Mouse (Mus musculus): ENCODE data around the gene Myo18a. TPM values are rescaled to one million over a fixed set of nuclear protein-coding genes. Genes with fewer than 3 reads are reported as not detected.

The Myo18a gene
- total and polyA plus RNA-seq, 2 experiments from 2014 or later, result 35.0 to 82.0 TPM

DNA sequence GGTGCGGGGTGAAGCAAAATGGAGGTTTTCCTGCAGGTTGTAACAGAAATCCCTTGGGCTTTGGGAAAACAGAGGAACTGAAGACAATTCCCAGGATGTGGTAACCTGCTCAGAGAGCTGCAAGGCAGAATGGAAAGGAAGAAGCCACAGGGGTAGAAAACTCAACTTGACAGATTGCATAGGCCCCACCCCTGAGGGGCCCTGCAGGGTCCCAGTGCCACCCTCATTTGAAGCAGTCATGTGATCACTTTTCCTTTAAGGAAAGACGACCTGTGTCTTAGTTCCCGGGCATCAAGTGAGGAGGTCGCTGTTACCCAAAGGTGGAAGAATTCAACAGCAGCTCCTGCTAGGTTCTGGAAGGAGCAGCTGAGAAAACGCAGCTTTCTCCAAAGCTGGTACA lies 129.8 kb downstream of the Myo18a start:
- no peaks in the 10 kb centered on the region for H3K36me3 ChIP-seq (ENCODE audit: insufficient read depth, low read length)
- peak overlapping the region; percentile 74 for H3K27ac ChIP-seq (ENCODE audit: low read depth, low read length)
- peaks cover 31% of the 10 kb centered on the region for H3K4me1 ChIP-seq (ENCODE audit: insufficient read depth, low read length)
- DNase-seq (ENCODE audit: low spot score) (no peak), ATAC-seq (ENCODE audit: low FRiP score) (no peak)
- WGBS, result 7% methylated on average over 5 of the region's 5 CpGs
- 0 out of 2 replicates have a peak overlapping the region, but pooled peaks have one; percentile 13 for H3K9ac ChIP-seq (replicated peaks; ENCODE audit: low read length, poor library complexity, severe bottlenecking)
- no peaks in the 10 kb centered on the region for H3K27me3 ChIP-seq (ENCODE audit: insufficient read depth, low read length)
- H3K9me3 ChIP-seq (ENCODE audit: low read length), result no peaks in the 10 kb centered on the region
- H3K4me3 ChIP-seq (ENCODE audit: low read depth, low read length), result no peak overlapping the region
- no peak overlapping the region for H3K4me2 ChIP-seq (ENCODE audit: low read depth, low read length, poor library complexity, severe bottlenecking)
- no peak for TF ChIP-seq CTCF (IDR thresholded peaks at IDR 0.05)

DNA sequence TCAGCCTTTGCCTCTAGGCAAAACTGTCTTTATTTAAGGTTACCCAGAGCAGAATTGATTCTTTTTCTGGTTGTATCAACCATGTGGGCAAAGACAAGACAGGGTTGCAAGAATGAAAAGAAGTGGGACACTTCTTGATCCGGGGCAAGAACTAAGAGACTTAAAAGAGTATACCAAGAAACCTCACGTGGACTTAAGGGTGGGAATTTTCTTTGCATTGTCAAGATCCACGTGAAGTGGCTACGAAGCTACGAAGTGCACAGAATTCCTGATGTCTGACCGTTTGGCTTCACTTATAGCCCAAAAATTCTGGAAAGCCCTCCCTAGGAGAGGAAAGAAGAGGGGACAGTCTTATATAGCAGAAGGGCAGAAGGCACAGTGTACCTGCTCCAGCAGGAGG lies 130.2 kb downstream of the Myo18a start:
- Histone ChIP-seq H3K4me3 (ENCODE audit: low read depth, low read length) (no peak overlapping the region), H3K27me3 (ENCODE audit: insufficient read depth, low read length) (no peaks in the 10 kb centered on the region), H3K9me3 (ENCODE audit: low read length) (no peaks in the 10 kb centered on the region), H3K27ac (ENCODE audit: low read depth, low read length) (peak overlapping the region; percentile 74), H3K4me2 (ENCODE audit: low read depth, low read length, poor library complexity, severe bottlenecking) (peak overlapping the region; percentile 12; the same call in 1 of the 2 replicates), H3K4me1 (ENCODE audit: insufficient read depth, low read length) (peaks cover 31% of the 10 kb centered on the region), H3K36me3 (ENCODE audit: insufficient read depth, low read length) (no peaks in the 10 kb centered on the region), H3K9ac (replicated peaks; ENCODE audit: low read length, poor library complexity, severe bottlenecking) (0 out of 2 replicates have a peak overlapping the region, but pooled peaks have one; percentile 13)
- TF ChIP-seq CTCF (IDR thresholded peaks at IDR 0.05), result no peak
- ATAC-seq (ENCODE audit: low FRiP score) (no peak), DNase-seq (ENCODE audit: low spot score) (no peak)
- WGBS, result 15% methylated on average over 6 of the region's 6 CpGs

DNA sequence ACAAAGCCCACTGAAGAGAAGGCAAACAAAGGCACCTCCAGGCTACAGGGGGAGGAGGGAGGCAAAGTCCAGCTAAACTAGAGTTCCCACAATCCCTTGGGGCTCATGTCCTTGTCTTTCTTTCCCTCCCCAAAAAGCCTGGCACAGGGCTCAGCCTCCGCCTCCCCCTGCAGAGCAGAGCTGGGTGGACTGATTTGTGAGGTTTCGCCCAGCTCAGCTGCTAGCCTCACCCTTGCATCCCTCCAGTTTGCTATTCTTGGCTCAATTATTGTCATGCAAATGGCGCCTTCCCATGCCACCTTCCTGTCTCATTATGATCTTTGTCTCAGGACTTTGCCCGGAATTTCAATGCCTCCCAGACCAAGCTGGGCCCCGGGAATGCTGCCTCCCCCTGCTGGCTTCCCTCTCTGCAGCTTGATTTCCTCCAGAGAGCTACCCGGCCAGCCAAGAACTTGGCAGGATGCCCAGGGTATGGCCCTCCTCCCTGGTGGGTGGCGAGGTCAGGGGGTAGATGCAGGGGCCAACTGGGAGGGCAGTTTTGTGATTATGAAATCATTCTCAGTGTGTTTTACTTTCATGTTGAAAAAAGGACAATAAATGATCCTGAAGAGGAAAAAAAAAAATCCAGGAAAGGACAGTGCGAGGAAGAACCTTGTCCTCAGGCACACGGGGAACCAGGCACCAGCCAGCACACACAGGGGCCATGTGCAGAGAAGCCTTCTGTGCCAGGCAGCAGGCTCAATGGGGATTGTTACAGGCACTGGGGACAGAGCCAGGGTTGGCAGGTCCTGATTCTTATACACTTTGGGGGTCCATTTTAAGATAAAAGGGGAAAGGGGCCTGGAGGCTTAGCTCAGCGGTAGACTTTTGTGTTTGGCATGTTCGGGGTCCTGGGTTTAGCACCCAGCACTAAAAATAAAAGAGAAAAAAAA lies 131.0 kb downstream of the Myo18a start, which contains the start of gene Pipox:
Gene Pipox, minus strand, starts transcription at position 310 of the 932 bp plus-strand sequence.
- peak; percentile 89 for DNase-seq (ENCODE audit: low spot score)
- H3K27me3 ChIP-seq (ENCODE audit: insufficient read depth, low read length), result no peaks in the 10 kb centered on the region
- peak within 1 kb of the TSS; percentile 13; the same call in 1 of the 2 replicates for H3K9ac ChIP-seq (replicated peaks; ENCODE audit: low read length, poor library complexity, severe bottlenecking)
- TF ChIP-seq CTCF (IDR thresholded peaks at IDR 0.05), result peak; percentile 67
- whole genome bisulfite sequencing, result 17% methylated on average over 11 of the region's 11 CpGs
- peak; percentile 75 for ATAC-seq (ENCODE audit: low FRiP score)
- no peaks in the 10 kb centered on the region for H3K9me3 ChIP-seq (ENCODE audit: low read length)
- peaks cover 31% of the 10 kb centered on the region for H3K4me1 ChIP-seq (ENCODE audit: insufficient read depth, low read length)
- H3K4me3 ChIP-seq (ENCODE audit: low read depth, low read length), result no peak within 1 kb of the TSS
- H3K4me2 ChIP-seq (ENCODE audit: low read depth, low read length, poor library complexity, severe bottlenecking), result peak within 1 kb of the TSS; percentile 12; the same call in 1 of the 2 replicates
- peak within 1 kb of the TSS; percentile 74 for H3K27ac ChIP-seq (ENCODE audit: low read depth, low read length)
- no peaks in the 10 kb centered on the region for H3K36me3 ChIP-seq (ENCODE audit: insufficient read depth, low read length)

DNA sequence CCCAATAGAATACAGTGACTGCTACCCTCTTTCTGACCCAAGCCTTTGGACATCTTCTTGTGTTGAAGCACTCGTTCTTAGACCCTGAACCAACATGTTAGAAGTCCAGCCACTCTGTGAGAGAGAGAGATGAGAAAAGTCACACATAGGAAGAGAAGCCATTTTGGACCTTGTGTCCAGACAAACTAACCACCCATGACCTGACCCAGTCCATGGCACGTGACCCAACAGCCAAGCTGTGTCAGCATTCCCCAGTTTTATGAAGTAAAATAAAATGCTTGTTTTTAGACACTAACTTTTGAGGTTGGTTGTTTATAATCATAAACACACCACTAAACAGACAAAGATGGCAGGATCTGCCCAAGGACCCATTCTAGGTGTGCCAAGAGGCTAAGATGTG lies 131.9 kb downstream of the Myo18a start:
- Histone ChIP-seq H3K9ac (replicated peaks; ENCODE audit: low read length, poor library complexity, severe bottlenecking) (no peak overlapping the region), H3K36me3 (ENCODE audit: insufficient read depth, low read length) (no peaks in the 10 kb centered on the region), H3K27me3 (ENCODE audit: insufficient read depth, low read length) (no peaks in the 10 kb centered on the region), H3K4me2 (ENCODE audit: low read depth, low read length, poor library complexity, severe bottlenecking) (no peak overlapping the region), H3K4me1 (ENCODE audit: insufficient read depth, low read length) (peaks cover 31% of the 10 kb centered on the region), H3K27ac (ENCODE audit: low read depth, low read length) (0 out of 2 replicates have a peak overlapping the region, but pooled peaks have one; percentile 58), H3K4me3 (ENCODE audit: low read depth, low read length) (no peak overlapping the region), H3K9me3 (ENCODE audit: low read length) (no peaks in the 10 kb centered on the region)
- DNase-seq (ENCODE audit: low spot score) (no peak), ATAC-seq (ENCODE audit: low FRiP score) (no peak)
- no peak for TF ChIP-seq CTCF (IDR thresholded peaks at IDR 0.05)
- WGBS, result 61% methylated on average over 2 of the region's 2 CpGs

DNA sequence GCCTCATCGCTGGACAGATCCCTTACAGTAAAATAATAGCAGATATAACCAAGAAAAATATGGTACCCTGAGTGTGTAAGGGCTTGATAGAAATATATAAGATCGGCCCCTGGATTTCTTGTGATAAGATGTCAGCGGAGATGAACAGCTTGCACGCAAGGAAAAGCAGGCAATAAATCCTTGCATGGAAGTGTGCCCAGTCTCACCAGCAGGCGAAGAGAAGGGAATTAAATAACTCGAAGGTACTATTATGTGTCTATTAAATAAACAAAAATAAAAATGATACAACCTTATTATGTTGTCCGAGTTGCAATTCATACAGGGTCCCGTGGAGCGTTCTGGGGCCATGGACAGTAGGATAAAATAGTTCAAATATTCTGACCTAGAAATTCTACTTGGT lies 133.0 kb downstream of the Myo18a start:
- ATAC-seq (ENCODE audit: low FRiP score), result no peak
- DNase-seq (ENCODE audit: low spot score), result no peak
- 33% methylated on average over 9 of the region's 9 CpGs for WGBS
- Histone ChIP-seq H3K27ac (ENCODE audit: low read depth, low read length) (peak overlapping the region; percentile 87), H3K4me3 (ENCODE audit: low read depth, low read length) (no peak overlapping the region), H3K4me1 (ENCODE audit: insufficient read depth, low read length) (peaks cover 34% of the 10 kb centered on the region), H3K36me3 (ENCODE audit: insufficient read depth, low read length) (no peaks in the 10 kb centered on the region), H3K4me2 (ENCODE audit: low read depth, low read length, poor library complexity, severe bottlenecking) (no peak overlapping the region), H3K9ac (replicated peaks; ENCODE audit: low read length, poor library complexity, severe bottlenecking) (no peak overlapping the region), H3K27me3 (ENCODE audit: insufficient read depth, low read length) (no peaks in the 10 kb centered on the region), H3K9me3 (ENCODE audit: low read length) (no peaks in the 10 kb centered on the region)
- TF ChIP-seq CTCF (IDR thresholded peaks at IDR 0.05), result no peak

DNA sequence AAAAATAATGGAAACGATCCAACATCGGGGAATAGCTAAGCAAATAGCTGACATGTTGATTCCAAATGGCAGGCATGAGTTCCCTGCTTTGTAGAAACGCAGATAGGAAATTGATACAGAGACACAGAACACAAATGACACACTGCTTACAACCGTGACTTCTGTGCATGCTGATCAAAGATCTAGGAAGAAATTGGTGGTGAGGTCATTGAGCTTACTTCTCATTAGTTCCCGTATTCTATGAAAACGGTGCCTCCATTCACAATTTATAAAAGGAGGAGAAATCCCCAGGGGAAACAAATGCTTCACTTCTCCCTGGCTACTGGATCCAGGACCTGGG lies 133.4 kb downstream of the Myo18a start:
- DNase-seq (ENCODE audit: low spot score) (no peak), ATAC-seq (ENCODE audit: low FRiP score) (no peak)
- peaks cover 34% of the 10 kb centered on the region for H3K4me1 ChIP-seq (ENCODE audit: insufficient read depth, low read length)
- no peak for TF ChIP-seq CTCF (IDR thresholded peaks at IDR 0.05)
- 8% methylated on average over 6 of the region's 6 CpGs for WGBS
- no peaks in the 10 kb centered on the region for H3K27me3 ChIP-seq (ENCODE audit: insufficient read depth, low read length)
- H3K4me3 ChIP-seq (ENCODE audit: low read depth, low read length), result peak overlapping the region; percentile 10; the same call in 1 of the 2 replicates
- no peaks in the 10 kb centered on the region for H3K9me3 ChIP-seq (ENCODE audit: low read length)
- H3K4me2 ChIP-seq (ENCODE audit: low read depth, low read length, poor library complexity, severe bottlenecking), result peak overlapping the region; percentile 39
- H3K27ac ChIP-seq (ENCODE audit: low read depth, low read length), result peak overlapping the region; percentile 87
- H3K9ac ChIP-seq (replicated peaks; ENCODE audit: low read length, poor library complexity, severe bottlenecking), result peak overlapping the region; percentile 39; the same call in 1 of the 2 replicates
- H3K36me3 ChIP-seq (ENCODE audit: insufficient read depth, low read length), result no peaks in the 10 kb centered on the region
